Mouse (Mus musculus): ENCODE measurements at regions not wholly inside any gene's neighbourhood (a gene's known extent, or its start where the extent isn't known, plus 50 kb on each side); places are given as distances from the start of the nearest gene placed in this dataset.
A peak's percentile ranks its signal among the peaks of the same experiment; 100 is the strongest.

- DNase-seq (ENCODE audit: low spot score) = no peak
These were observed 232.0 kb downstream of the Rab28 start for GRCm38 (mm10) chr5:41476001-41476400.

- DNase-seq (ENCODE audit: low spot score) = no peak
These were observed 262.4 kb downstream of the Rab28 start for GRCm38 (mm10) chr5:41445512-41446005.

DNA sequence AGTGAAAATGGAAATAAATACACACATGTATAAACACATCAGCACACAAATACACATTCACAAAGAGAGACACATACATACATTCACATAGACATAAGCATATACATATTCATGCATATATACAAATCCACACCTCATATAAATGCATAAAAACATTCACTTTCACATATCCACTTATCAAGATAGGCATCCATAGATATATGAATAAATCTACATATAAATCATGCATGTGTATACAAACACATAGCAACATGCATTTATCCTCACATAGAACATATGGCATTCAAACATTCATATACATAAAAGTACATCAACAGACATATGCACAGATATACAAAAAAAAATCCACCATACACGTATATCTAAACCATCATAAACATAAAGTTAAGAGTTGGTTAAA is 266.9 kb downstream of the Rab28 start:
- no peak for DNase-seq (ENCODE audit: low spot score)

DNA sequence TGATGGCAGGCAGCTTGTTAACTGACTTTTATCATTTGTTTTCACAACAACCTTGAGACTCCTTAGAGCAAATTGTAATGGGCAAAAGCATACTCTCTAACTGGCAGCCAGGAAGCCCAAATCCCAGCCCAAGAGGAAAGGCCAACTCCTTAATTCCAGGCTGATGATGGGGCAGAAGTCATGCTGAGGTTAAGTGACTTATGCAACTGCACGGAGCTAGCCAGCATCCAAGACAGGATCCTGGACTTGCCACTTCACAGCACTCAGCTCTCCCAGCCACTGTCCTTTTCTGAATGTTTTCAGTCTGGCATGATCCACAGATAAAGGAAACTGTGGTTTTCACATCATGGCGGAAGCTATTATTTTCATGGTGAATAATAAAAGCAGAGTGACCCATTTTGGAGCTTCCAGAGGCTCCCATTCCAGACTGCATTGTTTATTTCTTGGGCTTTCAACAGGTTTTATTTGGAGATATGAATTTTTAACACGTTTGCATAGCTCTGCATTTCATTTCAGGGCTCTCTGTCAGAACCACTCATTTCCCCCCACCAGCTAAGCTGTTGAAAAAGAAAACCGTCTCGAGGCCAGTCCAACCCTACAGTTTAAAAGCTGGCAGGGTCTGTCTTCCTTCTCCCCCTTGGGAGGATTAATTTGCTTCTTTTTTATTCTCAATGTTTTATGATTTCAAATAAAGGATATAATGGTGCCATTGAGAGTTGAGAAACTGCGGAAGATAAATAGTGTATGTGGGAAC is 288.7 kb downstream of the Rab28 start:
- no peak for DNase-seq (ENCODE audit: low spot score)

DNA sequence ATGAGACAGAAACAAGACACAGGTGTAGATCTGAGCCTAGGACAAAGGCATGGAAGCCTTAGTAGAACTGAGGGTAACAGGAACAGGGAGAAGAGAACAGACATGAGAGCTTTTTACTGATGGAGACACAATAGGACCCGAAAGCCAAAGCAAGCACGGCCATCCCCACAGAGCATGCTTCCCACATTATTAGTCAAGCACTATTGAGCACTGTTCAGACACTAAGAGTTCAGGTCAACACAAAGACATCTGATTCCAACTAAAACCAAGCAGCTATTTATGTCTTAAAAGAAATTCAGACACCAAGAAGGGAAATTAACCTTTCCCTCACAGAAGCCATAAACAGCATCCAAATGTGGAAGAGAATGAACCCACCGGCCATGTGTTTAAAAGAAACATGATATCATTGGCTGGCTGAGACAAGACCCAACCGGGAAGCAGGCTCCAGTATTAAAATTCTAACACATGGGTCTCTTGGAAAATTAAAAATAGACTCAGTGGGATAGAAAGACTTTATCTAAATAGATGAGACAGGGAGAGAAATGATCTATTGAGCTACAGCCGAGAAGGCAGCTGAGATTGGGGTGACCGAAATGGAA is 298.8 kb downstream of the Rab28 start:
- no peak for DNase-seq (ENCODE audit: low spot score)

- peak; percentile 35 for DNase-seq (ENCODE audit: low spot score)
These were observed 315.1 kb downstream of the Rab28 start for GRCm38 (mm10) chr5:41392802-41393234.

DNA sequence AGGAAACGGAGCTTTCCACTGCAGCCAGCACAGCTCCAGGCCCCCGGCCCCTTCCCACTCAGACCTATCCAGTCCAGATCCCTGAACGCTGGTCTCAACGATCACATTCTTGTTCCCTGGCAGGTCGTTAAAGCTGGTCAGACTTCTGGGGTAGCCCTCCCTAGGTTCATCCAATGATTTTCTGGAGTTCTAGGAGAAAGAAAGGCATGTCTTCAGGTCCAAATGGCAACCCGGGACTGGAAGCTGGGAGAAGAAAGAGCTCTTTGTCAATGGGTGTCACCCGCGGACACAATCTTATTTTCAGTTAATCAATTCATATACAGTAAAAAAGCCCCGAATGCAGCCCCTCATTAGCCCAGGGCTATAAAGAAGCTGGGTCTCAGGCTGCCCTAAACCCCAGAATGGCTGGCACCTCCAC is 315.8 kb downstream of the Rab28 start:
- peak; percentile 37 for DNase-seq (ENCODE audit: low spot score)

DNA sequence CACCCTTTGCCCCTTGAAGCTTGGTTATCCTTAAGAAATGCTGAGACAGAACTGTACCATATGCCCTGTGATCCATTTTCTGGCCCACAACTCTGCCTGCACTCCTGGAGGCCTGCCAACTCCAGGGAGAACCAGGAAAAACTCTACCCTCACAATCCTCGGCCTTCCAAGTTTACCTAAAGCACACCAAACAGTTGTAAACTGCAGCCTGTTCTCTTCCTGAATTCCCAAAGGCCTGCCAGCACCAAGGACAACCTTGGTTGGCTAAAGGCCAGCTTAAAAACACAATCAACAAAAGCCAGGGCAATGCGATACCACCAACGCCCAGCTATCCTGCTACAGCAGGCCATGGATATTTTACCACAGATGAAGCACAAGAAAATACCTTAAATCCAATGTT is 334.5 kb downstream of the Rab28 start:
- no peak for DNase-seq (ENCODE audit: low spot score)

- no peak for DNase-seq (ENCODE audit: low spot score)
These were observed 336.5 kb downstream of the Rab28 start for GRCm38 (mm10) chr5:41371461-41371860.

GRCm38 (mm10) chr5:41370356-41370755 is 337.6 kb downstream of the Rab28 start:
- DNase-seq (ENCODE audit: low spot score) = peak; percentile 12

- no peak for DNase-seq (ENCODE audit: low spot score)
These were observed 338.1 kb downstream of the Rab28 start for GRCm38 (mm10) chr5:41369907-41370306.

GRCm38 (mm10) chr5:41365883-41366282 is 342.1 kb downstream of the Rab28 start:
- no peak for DNase-seq (ENCODE audit: low spot score)

- no peak for DNase-seq (ENCODE audit: low spot score)
These were observed 359.5 kb downstream of the Rab28 start for GRCm38 (mm10) chr5:41348410-41348821.

DNA sequence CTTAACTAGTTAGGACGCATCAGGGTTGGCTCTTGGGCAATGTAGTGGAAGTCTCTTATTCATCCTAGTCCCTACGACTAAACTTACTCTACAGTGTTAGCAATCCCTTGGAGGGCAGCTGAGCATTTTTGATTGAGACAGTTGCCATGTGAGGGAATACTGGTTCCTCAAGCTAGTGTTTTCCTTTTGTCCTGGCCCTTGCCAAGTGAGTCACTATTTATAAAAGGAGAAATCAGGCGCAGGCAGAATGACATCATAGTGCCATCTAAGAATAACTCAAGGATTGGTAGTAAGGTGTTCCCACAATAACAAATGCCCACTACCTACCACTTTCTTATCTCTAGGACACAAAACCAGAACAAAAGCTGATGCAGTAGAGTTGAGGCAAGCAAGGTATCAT is 360.5 kb downstream of the Rab28 start:
- no peak for DNase-seq (ENCODE audit: low spot score)

- no peak for DNase-seq (ENCODE audit: low spot score)
These were observed 367.4 kb downstream of the Rab28 start for GRCm38 (mm10) chr5:41340581-41340980.

- no peak for DNase-seq (ENCODE audit: low spot score)
These were observed 411.5 kb downstream of the Rab28 start for GRCm38 (mm10) chr5:41296440-41296839.

DNA sequence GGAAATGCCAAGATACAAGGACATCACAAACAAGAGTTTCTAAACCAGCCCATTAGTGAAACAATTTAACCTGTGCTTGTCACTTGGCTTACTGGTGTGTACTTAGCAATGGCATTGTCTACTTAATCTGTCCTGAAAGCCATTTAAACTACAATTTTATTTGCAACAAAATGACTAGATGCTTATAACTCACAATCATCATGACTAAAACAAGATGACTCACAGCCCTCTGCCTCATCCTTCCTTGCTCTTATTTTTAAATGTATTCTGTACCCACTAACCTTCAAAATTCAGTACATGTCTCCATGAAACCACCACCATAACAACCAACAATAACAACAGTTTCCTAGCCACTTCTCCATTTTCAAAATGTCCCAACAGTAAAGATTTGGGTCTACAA is 441.2 kb downstream of the Rab28 start:
- DNase-seq (ENCODE audit: low spot score) = no peak

- no peak for DNase-seq (ENCODE audit: low spot score)
These were observed 441.6 kb downstream of the Rab28 start for GRCm38 (mm10) chr5:41266317-41266716.

- DNase-seq (ENCODE audit: low spot score) = no peak
These were observed 446.2 kb downstream of the Rab28 start for GRCm38 (mm10) chr5:41261654-41262237.

Data from retina, embryonic 14.5 days (tissue).